Mouse (Mus musculus) cerebellum, adult 9-11 months (tissue): Measurements from ENCODE around the gene Akap6.

Experiments used
- DNase-seq: peaks from one replicate; pipeline ENCODE4 v3.0.0; 2022

The Akap6 gene

GRCm38 (mm10) chr12:53168189-53169003 lies 469.2 kb downstream of the Akap6 start:
- no peak for DNase-seq

GRCm38 (mm10) chr12:53191435-53191834 lies 492.3 kb downstream of the Akap6 start:
- no peak for DNase-seq

- no peak for DNase-seq
Observed at GRCm38 (mm10) chr12:53193664-53194063, 494.5 kb downstream of the Akap6 start.
